Mouse (Mus musculus): Measurements from ENCODE around the gene Fadd.

Fadd gene

GRCm38 (mm10) chr7:144581559-144582283 lies 542 bp downstream of the Fadd start:
- DNase-seq (ENCODE audit: low spot score in 2 of 2) = peak in 1 of 2 experiments; percentile 52

DNA sequence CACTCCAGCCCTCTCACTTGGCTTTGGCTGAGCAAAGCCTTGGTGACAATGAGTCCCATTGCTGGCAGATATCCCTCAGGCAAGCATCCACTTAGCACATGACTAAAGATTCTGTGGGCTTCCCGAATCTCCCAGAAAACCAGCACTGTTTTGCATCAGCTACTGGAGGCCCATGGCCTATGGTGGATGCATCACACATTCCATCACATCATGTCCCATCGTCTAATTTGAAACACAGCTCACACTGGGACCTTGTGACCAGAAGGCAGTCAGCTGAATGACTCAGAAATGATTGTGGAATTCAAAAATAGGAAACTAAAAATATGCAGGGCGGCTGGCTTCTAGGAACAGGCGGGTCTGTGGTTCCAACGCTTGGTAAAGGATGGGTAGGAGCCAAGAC lies 4.4 kb downstream of the Fadd start:
- DNase-seq (ENCODE audit: low spot score in 2 of 2) = peak in 1 of 2 experiments; percentile 33

DNA sequence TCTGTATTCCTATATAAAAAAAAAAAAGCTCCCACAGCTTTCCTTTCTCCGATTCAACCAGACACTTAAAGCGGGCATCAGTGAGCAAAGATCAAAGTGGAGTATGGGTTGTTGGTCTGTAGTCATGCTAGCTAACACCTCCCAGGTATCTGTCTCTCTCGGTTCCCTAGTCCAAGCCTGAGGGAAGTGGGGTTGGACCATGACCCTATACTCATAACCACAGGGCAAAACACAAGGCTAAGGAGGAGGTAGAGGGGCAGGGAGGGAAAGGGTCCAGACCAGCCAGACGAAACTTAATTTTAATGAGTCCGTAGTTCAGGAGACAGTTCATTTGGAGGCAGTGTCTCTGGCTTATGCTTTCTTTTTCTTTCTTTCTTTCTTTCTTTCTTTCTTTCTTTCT lies 10.0 kb downstream of the Fadd start:
- DNase-seq (ENCODE audit: low spot score in 2 of 2) = no peak

GRCm38 (mm10) chr7:144571598-144571997 lies 10.7 kb downstream of the Fadd start:
- no peak for DNase-seq (ENCODE audit: low spot score in 2 of 2)

- DNase-seq (ENCODE audit: low spot score in 2 of 2) = no peak
Observed at GRCm38 (mm10) chr7:144569428-144569827, 12.8 kb downstream of the Fadd start.

GRCm38 (mm10) chr7:144568091-144568490 lies 14.2 kb downstream of the Fadd start:
- no peak for DNase-seq (ENCODE audit: low spot score in 2 of 2)

GRCm38 (mm10) chr7:144566921-144567682 lies 15.2 kb downstream of the Fadd start:
- no peak for DNase-seq (ENCODE audit: low spot score in 2 of 2)

DNA sequence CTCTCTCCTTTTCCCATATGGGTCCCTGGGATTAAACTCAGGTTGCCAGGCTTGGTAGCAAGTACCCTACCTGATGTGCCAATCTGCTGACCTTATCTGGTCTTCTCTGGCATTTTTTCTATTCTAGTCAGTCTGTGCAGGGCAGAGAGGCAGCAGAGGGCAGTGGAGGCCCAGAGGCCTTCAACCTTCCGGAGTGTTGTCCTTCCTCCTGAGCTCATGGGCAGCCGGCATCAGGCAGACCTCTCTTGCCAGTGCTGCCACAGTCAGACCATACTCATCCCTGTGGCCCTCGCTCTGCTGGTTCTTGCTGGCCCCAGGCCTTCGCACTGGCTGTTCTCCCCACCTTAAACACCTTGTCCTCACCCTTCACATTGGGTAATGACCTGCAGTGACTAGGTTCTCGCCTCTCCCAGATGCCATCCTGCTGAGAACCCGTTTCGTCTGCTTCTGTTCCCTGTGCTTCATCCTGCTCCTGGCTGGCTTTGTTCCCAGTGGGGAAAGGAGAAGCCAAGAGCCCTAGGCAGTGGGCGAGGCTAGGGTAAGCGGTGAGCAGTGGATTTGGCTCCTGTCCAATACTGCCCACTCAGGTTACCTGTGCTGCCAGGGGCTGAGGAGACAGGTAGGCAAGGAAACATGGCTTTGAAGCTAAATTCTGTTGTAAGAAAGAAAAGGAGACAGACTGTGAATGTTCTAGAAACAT lies 18.7 kb downstream of the Fadd start:
- no peak for DNase-seq (ENCODE audit: low spot score in 2 of 2)

GRCm38 (mm10) chr7:144562016-144562415 lies 20.2 kb downstream of the Fadd start:
- DNase-seq (ENCODE audit: low spot score in 2 of 2) = no peak

DNA sequence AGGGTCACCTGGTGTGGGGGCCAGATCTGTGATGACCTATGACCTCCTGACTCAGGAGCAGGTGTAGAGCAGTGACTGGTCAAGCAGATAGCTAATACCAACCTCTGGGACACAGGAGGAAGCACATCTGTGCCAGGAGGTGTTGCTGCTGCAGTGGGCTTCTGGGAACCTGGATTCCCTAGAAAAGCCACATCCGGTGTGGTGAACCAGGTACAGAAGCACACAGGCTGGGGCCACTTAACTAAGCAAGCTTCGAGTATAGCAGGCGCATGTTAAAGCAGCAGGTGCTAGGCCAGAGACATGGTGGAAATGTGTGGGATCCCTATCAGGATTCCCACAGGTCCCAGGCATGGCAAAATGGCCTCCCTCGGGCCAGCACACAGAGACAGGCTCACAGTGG lies 21.7 kb downstream of the Fadd start:
- DNase-seq (ENCODE audit: low spot score in 2 of 2) = no peak

DNA sequence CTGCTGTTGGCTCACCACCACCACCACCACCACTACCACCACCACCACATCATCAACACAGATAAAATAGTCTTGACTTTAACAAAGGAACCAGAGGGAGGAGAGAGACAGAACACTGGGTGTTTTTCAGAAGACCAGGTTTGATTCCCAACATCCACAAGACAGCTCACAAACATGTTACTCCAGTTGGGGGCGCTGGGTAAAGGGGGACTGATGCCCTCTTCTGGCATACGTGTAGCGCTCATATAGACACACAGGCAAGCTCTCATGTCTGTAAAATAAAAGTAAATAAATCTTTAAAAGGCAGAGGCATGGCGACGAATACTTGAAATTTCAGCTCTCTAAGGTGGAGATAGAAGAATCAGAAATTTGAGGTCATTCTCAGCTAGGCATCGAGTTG lies 23.7 kb downstream of the Fadd start:
- no peak for DNase-seq (ENCODE audit: low spot score in 2 of 2)

DNA sequence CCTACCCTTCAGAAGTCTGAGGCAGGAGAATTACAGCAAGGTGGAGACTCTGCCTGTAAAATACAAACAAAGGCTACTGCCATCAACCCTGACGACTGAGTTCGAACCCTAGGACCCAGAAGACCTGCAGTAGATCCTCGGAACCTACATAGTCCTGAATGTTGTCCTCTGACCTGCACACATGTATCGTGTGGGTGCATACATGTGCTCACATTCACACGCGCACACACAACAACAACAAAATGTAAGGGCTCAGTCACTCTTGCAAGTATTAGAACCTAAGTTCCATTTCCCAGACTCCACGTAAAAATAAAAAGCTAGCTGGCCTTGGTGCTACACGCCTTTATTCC lies 28.2 kb downstream of the Fadd start:
- no peak for DNase-seq (ENCODE audit: low spot score in 2 of 2)

DNA sequence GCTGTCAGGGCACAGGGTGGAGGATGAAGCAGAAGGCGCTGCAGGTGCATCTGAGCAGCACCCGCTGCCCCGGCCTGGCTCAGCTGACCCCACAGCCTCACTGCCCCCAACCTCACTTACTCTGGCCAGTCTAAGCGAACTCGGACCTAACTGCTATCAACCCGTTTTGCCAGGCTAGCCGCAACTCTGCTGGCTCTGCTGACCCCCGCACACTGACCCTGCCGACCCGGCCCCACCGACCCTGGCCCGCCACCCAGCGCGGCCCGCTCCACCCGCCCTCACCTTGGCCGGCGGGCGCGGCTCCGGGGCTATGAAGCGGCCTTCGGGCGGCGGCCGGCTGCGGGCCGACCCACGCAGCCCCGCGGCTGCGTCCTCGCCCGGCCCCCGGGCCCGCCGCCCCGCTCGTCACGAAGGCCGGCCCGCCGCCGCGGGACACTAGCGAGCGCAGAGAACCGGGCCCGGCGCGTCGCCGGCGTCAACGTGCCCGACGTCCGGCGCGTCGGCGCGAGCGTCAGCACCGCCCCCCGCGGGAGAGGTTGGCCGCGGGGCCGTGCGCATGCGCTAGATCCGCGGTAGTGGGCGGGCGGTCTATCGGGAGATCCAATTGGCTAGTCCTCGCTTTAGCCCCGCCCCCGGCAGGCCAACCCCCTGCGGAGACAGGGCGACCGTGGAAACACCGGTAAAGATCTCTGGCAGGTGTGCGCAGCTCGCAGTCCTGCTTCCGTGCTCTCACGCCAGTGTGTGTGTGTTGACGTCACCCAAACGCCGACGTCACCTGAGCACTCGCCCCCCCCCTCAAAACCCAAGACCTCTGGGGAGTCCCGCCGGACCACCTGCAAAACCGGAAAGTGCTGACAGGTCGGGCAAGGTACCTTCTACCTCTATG lies 28.8 kb downstream of the Fadd start, which contains the start of gene Ppfia1:
Ppfia1 (minus strand) TSS at position 493 of the 886 bp plus-strand sequence.
- DNase-seq (ENCODE audit: low spot score in 2 of 2) = peak; percentile 91 to 97

- no peak for DNase-seq (ENCODE audit: low spot score in 2 of 2)
Observed at GRCm38 (mm10) chr7:144552274-144552673, 30.0 kb downstream of the Fadd start.

DNA sequence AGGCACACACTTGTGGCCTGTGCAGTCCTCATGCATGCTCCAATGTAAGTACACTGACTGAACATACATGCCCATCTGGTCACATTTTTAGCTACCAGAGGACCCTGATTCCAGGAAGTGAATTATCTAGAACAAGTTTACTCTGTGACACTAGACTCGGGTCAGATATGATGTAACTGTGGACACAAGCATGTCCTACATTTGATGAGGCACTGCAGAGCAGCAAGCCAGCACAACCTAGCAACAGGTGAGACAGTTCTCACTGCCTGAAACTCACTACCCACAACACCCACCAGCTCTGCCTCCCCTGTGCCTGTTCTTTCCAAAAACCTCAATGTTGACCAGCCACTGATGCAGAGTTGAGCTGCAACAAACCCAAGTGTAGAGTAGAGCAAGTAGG lies 31.5 kb downstream of the Fadd start:
- DNase-seq (ENCODE audit: low spot score in 2 of 2) = no peak

DNA sequence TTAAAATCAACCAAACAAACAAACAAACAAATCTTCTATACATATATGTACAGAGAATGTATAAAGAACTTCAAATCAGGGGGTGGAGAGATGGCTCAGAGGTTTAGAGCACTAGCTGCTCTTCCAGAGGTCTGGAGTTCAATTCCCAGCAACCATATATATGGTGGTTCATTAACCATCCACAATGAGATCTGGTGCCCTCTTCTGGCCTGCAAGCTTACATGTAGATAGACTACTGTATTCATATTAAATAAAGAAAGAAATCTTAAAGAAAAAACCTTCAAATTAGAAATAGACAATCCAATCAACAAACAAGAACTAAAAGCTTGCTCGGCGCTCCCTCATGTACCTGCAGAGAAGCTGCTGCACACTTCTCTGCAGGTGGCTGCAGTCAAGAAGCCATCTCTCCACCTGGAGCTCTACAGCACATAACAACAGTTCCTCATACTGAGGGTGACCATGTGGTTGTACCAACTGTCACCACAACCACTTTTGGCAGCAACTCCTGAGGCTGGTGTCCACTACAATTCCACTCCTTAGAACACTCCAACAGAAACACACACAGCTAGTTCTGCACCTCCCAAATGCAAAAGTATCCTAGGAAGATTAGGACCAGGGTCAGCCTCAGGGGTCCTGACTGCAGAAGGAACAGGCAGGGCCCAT lies 32.2 kb downstream of the Fadd start:
- DNase-seq (ENCODE audit: low spot score in 2 of 2) = no peak

DNA sequence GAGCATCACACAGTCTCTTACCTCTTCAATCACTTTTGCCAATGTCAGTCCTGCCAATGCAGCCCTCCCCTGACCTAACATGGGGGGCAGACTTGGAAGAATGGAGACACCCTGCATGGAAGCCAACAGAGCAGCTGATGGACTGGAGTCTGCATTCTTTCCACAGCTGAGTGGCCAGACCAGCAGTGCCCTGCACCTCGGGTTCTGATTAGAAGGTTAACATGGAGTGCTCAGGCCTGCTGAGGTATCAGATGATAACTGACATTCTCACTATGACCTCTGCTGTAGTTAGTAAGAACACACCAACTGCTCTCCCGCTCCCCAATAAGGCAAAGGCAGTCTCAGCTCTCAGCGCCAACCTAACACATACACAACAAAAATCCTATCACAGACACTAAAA lies 37.0 kb downstream of the Fadd start:
- no peak for DNase-seq (ENCODE audit: low spot score in 2 of 2)

DNA sequence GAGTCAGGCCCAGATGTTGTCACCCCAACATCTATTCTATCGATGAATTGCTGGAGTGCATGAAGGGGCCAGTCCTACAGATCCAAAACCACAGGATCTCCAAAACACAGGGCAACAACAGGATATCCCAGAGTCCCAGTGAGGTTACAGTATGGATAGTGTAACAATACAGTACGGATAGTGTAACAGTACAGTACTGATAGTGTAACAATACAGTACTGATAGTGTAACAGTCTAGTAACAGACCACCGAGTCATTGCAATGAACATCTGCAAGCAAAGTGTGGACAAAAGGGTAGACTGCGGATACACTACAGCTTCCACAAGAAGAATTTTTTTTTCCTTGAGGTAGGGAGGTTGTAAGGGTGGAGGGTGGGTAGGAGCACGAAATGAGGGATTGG lies 40.9 kb downstream of the Fadd start:
- no peak for DNase-seq (ENCODE audit: low spot score in 2 of 2)

- no peak for DNase-seq (ENCODE audit: low spot score in 2 of 2)
Observed at GRCm38 (mm10) chr7:144539146-144539545, 43.1 kb downstream of the Fadd start.

GRCm38 (mm10) chr7:144538030-144538644 lies 44.1 kb downstream of the Fadd start:
- DNase-seq (ENCODE audit: low spot score in 2 of 2) = no peak

DNA sequence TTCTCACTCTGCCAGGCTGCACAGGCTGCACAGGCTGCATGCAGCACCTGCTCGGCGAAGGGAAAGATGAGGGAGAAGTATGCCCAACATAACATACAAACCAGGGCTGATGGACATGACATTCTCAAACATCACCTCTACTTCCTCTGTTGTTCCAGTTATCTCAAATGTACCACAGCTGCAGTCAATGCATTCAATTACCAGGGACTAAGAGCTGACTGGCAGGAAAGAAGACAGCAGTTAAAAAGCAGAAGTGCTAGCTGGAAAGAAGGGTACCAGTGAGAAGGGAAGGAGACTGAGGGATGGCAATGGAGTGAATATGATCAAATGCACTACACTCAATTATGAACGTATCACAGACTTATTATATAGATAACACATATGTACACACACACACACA lies 45.9 kb downstream of the Fadd start:
- DNase-seq (ENCODE audit: low spot score in 2 of 2) = no peak
